Mouse (Mus musculus): ENCODE data around the gene BC005624.

The BC005624 gene

GRCm38 (mm10) chr2:30928893-30929482, 53.0 kb downstream of the BC005624 start:
- peak in 1 of 2 experiments; percentile 30 for DNase-seq (ENCODE audit: low spot score in 2 of 2)

- peak in 1 of 2 experiments; percentile 76 for DNase-seq (ENCODE audit: low spot score in 2 of 2)
Observed at GRCm38 (mm10) chr2:30927844-30928628, 54.0 kb downstream of the BC005624 start.

GRCm38 (mm10) chr2:30927151-30927781, 54.7 kb downstream of the BC005624 start:
- no peak for DNase-seq (ENCODE audit: low spot score in 2 of 2)

- DNase-seq (ENCODE audit: low spot score in 2 of 2) = no peak
Observed at GRCm38 (mm10) chr2:30926381-30926780, 55.6 kb downstream of the BC005624 start.

GRCm38 (mm10) chr2:30925181-30925580, 56.8 kb downstream of the BC005624 start:
- no peak for DNase-seq (ENCODE audit: low spot score in 2 of 2)

GRCm38 (mm10) chr2:30923099-30923498, 58.9 kb downstream of the BC005624 start:
- no peak for DNase-seq (ENCODE audit: low spot score in 2 of 2)

All from left cerebral cortex, adult 9 months (tissue).